Mouse (Mus musculus) kidney, embryonic 14.5 days (tissue): Measurements from ENCODE around the gene Syt5. TPM values are rescaled to one million over a fixed set of nuclear protein-coding genes. Genes with fewer than 3 reads are reported as not detected.

Source experiments
- ATAC-seq: fragments of 200-750 bp; cut with Nextera tagmentation; 2 replicates; pipeline ENCODE4 v1.8.0; 2017; ENCODE audit warnings: moderate number of reproducible peaks, mild to moderate bottlenecking, moderate TSS enrichment, moderate library complexity; ENCODE audit not compliant: low FRiP score, low TSS enrichment
- H3K27ac ChIP-seq: fragments of 300-500 bp; sonication (generic); 2 replicates; pipeline ENCODE4 v1.5.1; 2014; ENCODE audit warnings: low read depth, mild to moderate bottlenecking, low read length, moderate library complexity, mixed read lengths
- H3K27me3 ChIP-seq: fragments of 300-500 bp; sonication (generic); 2 replicates; pipeline ENCODE4 v1.6.1; 2014; ENCODE audit warnings: mild to moderate bottlenecking, low read length; ENCODE audit not compliant: control insufficient read depth, insufficient read depth
- H3K36me3 ChIP-seq: fragments of 300-500 bp; sonication (generic); 2 replicates; pipeline ENCODE4 v1.6.1; 2014; ENCODE audit warnings: low read length, mixed read lengths; ENCODE audit not compliant: control insufficient read depth, insufficient read depth
- H3K4me1 ChIP-seq: fragments of 300-500 bp; sonication (generic); 2 replicates; pipeline ENCODE4 v1.6.1; 2014; ENCODE audit warnings: low read length, mixed read lengths; ENCODE audit not compliant: control insufficient read depth, insufficient read depth
- H3K4me2 ChIP-seq: fragments of 300-500 bp; sonication (generic); replicated peaks from 2 replicates; pipeline ENCODE4 v1.6.1; 2014; ENCODE audit warnings: low read depth, mild to moderate bottlenecking, low read length
- H3K4me3 ChIP-seq: fragments of 300-500 bp; sonication (generic); 2 replicates; pipeline ENCODE4 v1.5.1; 2014; ENCODE audit warnings: mild to moderate bottlenecking, low read length
- H3K9ac ChIP-seq: fragments of 300-500 bp; sonication (generic); 2 replicates; pipeline ENCODE4 v1.6.1; 2014; ENCODE audit warnings: low read depth, mild to moderate bottlenecking, low read length, moderate library complexity
- H3K9me3 ChIP-seq: fragments of 300-500 bp; sonication (generic); 2 replicates; pipeline ENCODE4 v1.6.1; 2016; ENCODE audit warnings: low read length; ENCODE audit not compliant: control insufficient read depth
- WGBS: fragments of 180-500 bp; shearing (Covaris S2); extraction: QIAGEN DNeasy Blood & Tissue Kit; methylation state at CpG from one replicate; pipeline ENCODE4 v1.1.7; 2014; 5-methylcytosine and 5-hydroxymethylcytosine counted together
- polyA plus RNA-seq: library from polyadenylated mRNA; unstranded; fragments of >200 nt; fragmentation: Nextera tagmentation; extraction: Ambion mirVana; gene quantifications from 2 replicates; pipeline ENCODE4 v1.2.1, GENCODE M21; 2014

Gene Syt5
- polyA plus RNA-seq, 1 experiment from 2014 or later, result 5.3 TPM

- peaks cover 7% of the 10 kb centered on the region for H3K4me1 ChIP-seq
- ATAC-seq, result no peak
- no peaks in the 10 kb centered on the region for H3K9me3 ChIP-seq
- H3K27ac ChIP-seq, result no peak overlapping the region
- 44% methylated on average over 11 of the region's 11 CpGs for WGBS
- no peak overlapping the region for H3K4me3 ChIP-seq
- H3K4me2 ChIP-seq, result no peak overlapping the region
- no peaks in the 10 kb centered on the region for H3K36me3 ChIP-seq
- H3K27me3 ChIP-seq, result no peaks in the 10 kb centered on the region
- H3K9ac ChIP-seq, result no peak overlapping the region
Observed at GRCm38 (mm10) chr7:4504646-4505435, 42.5 kb downstream of the Syt5 start.

- no peak for ATAC-seq
- no peaks in the 10 kb centered on the region for H3K9me3 ChIP-seq
- 90% methylated on average over 5 of the region's 5 CpGs for WGBS
- H3K4me2 ChIP-seq, result no peak overlapping the region
- no peak overlapping the region for H3K4me3 ChIP-seq
- H3K27me3 ChIP-seq, result no peaks in the 10 kb centered on the region
- H3K27ac ChIP-seq, result no peak overlapping the region
- peaks cover 15% of the 10 kb centered on the region for H3K4me1 ChIP-seq
- no peaks in the 10 kb centered on the region for H3K36me3 ChIP-seq
- no peak overlapping the region for H3K9ac ChIP-seq
Observed at GRCm38 (mm10) chr7:4503858-4504257, 43.5 kb downstream of the Syt5 start.

GRCm38 (mm10) chr7:4503100-4503499 is 44.2 kb downstream of the Syt5 start:
- no peak overlapping the region; the same call in 1 of the 2 replicates for H3K27ac ChIP-seq
- H3K27me3 ChIP-seq, result no peaks in the 10 kb centered on the region
- H3K9ac ChIP-seq, result no peak overlapping the region
- peaks cover 22% of the 10 kb centered on the region for H3K4me1 ChIP-seq
- no peak overlapping the region for H3K4me2 ChIP-seq
- H3K4me3 ChIP-seq, result no peak overlapping the region
- no peaks in the 10 kb centered on the region for H3K9me3 ChIP-seq
- WGBS, result 86% methylated on average over 4 of the region's 4 CpGs
- no peaks in the 10 kb centered on the region for H3K36me3 ChIP-seq
- ATAC-seq, result no peak

GRCm38 (mm10) chr7:4502421-4503090 is 44.8 kb downstream of the Syt5 start:
- Histone ChIP-seq H3K9me3 (no peaks in the 10 kb centered on the region), H3K27ac (no peak overlapping the region; the same call in 1 of the 2 replicates), H3K4me1 (peaks cover 23% of the 10 kb centered on the region), H3K36me3 (no peaks in the 10 kb centered on the region), H3K4me2 (peak overlapping the region; percentile 78), H3K9ac (no peak overlapping the region), H3K4me3 (peak overlapping the region; percentile 77), H3K27me3 (no peaks in the 10 kb centered on the region)
- 8% methylated on average over 14 of the region's 14 CpGs for WGBS
- peak; percentile 16; the same call in 1 of the 2 replicates for ATAC-seq

GRCm38 (mm10) chr7:4501558-4502397 is 45.6 kb downstream of the Syt5 start, which contains the start of gene Ppp1r12c:
Gene Ppp1r12c, minus strand, starts transcription at chr7:4501680.
- under 1% methylated on average over 57 of the region's 62 CpGs for WGBS
- Histone ChIP-seq H3K4me1 (peaks cover 23% of the 10 kb centered on the region), H3K4me3 (peak within 1 kb of the TSS; percentile 77), H3K27ac (peak within 1 kb of the TSS; percentile 83), H3K4me2 (peak within 1 kb of the TSS; percentile 78), H3K9me3 (no peaks in the 10 kb centered on the region), H3K9ac (peak within 1 kb of the TSS; percentile 93), H3K36me3 (peaks cover 5% of the 10 kb centered on the region; the same call in 1 of the 2 replicates), H3K27me3 (no peaks in the 10 kb centered on the region)
- ATAC-seq, result peak; percentile 92

GRCm38 (mm10) chr7:4500892-4501471 is 46.4 kb downstream of the Syt5 start:
- Histone ChIP-seq H3K27ac (0 out of 2 replicates have a peak overlapping the region, but pooled peaks have one; percentile 83), H3K36me3 (peaks cover 13% of the 10 kb centered on the region; the same call in 1 of the 2 replicates), H3K4me1 (peaks cover 23% of the 10 kb centered on the region), H3K4me3 (peak overlapping the region; percentile 77), H3K9me3 (no peaks in the 10 kb centered on the region), H3K9ac (peak overlapping the region; percentile 93), H3K27me3 (no peaks in the 10 kb centered on the region), H3K4me2 (peak overlapping the region; percentile 78)
- peak; percentile 44 for ATAC-seq
- WGBS, result under 1% methylated on average over 39 of the region's 52 CpGs

- H3K4me1 ChIP-seq, result peaks cover 23% of the 10 kb centered on the region
- H3K4me3 ChIP-seq, result no peak overlapping the region; the same call in none of the 2 replicates
- ATAC-seq, result no peak
- H3K27ac ChIP-seq, result no peak overlapping the region
- peaks cover 23% of the 10 kb centered on the region for H3K36me3 ChIP-seq
- no peak overlapping the region for H3K4me2 ChIP-seq
- H3K27me3 ChIP-seq, result no peaks in the 10 kb centered on the region
- peak overlapping the region; percentile 28; the same call in 1 of the 2 replicates for H3K9ac ChIP-seq
- 91% methylated on average over 4 of the region's 4 CpGs for WGBS
- no peaks in the 10 kb centered on the region for H3K9me3 ChIP-seq
Observed at GRCm38 (mm10) chr7:4499034-4499433, 48.3 kb downstream of the Syt5 start.

- peak overlapping the region; percentile 31; the same call in 1 of the 2 replicates for H3K9ac ChIP-seq
Observed at GRCm38 (mm10) chr7:4498251-4498650, 49.1 kb downstream of the Syt5 start.

More at GRCm38 (mm10) chr7:4498251-4498650, 49.1 kb downstream of the Syt5 start:
- Histone ChIP-seq H3K27me3 (no peaks in the 10 kb centered on the region), H3K4me1 (peaks cover 23% of the 10 kb centered on the region), H3K9me3 (no peaks in the 10 kb centered on the region), H3K4me2 (no peak overlapping the region), H3K27ac (no peak overlapping the region), H3K36me3 (peaks cover 23% of the 10 kb centered on the region), H3K4me3 (no peak overlapping the region)
- no peak for ATAC-seq
- WGBS, result 24% methylated on average over 9 of the region's 9 CpGs
